In the genomic region with DNA sequence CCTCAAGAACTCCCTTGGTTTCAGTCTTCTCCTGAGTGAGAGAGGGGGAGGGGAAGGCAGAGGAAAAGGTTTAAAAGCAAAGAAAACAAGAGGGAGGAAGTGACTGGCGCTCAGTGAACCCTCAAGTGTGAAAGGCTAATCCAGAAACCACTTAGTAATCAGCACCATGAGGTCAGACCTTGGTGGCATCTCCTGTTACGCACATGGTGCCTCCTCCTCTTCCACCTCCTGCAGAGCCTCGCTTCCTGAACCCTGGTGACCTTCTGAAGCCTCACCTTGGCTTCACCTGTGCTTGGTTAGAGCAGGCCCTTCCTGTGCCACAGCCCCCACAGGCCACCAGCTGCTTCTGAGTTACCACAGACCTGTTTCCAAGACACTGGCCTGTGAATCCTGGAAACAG, we compare ENCODE assay signal across 10 mouse cellular contexts. TPM values are rescaled to one million over a fixed set of nuclear protein-coding genes. Genes with fewer than 3 reads are reported as not detected.
DNase-seq lines count a peak whose midpoint lies in the region; ATAC-seq and TF ChIP-seq lines count a peak whose summit lies in the region.
"Had no signal": no experiment of that assay in that cellular context is flagged by ENCODE, and none has a peak within 500 bp of the region (broad histone marks: within the 10 kb centered on the region; RNA-seq: fewer than 3 reads in every experiment).

No protein-coding gene starts in this region.

- H3K9ac ChIP-seq in kidney, embryonic 15.5 days, result no peak overlapping the region
- no peak overlapping the region for H3K9ac ChIP-seq in midbrain, embryonic 13.5 days (replicated peaks)

- peaks cover 14% of the 10 kb centered on the region for H3K4me1 ChIP-seq in embryonic facial prominence, embryonic 10.5 days
- H3K4me1 ChIP-seq in kidney, embryonic 15.5 days, result peaks cover 37% of the 10 kb centered on the region
- no peaks in the 10 kb centered on the region for H3K4me1 ChIP-seq in midbrain, embryonic 13.5 days (replicated peaks)

- WGBS in embryonic facial prominence, embryonic 10.5 days, result 39% methylated on average over 3 of the region's 3 CpGs
- WGBS in kidney, embryonic 15.5 days, result 29% methylated on average over 3 of the region's 3 CpGs
- 49% methylated on average over 3 of the region's 3 CpGs for WGBS in midbrain, embryonic 13.5 days

- no peaks in the 10 kb centered on the region for H3K9me3 ChIP-seq in embryonic facial prominence, embryonic 10.5 days
- H3K9me3 ChIP-seq in kidney, embryonic 15.5 days (replicated peaks), result no peaks in the 10 kb centered on the region
- no peaks in the 10 kb centered on the region for H3K9me3 ChIP-seq in midbrain, embryonic 13.5 days

- ATAC-seq in kidney, embryonic 15.5 days (replicated peaks; ENCODE audit: low FRiP score), result peak; percentile 84
- ATAC-seq in monocyte, adult 5-6 weeks (replicated peaks; ENCODE audit: insufficient number of reproducible peaks, low FRiP score, low TSS enrichment, poor library complexity, severe bottlenecking), result 0 out of 2 replicates have a peak, but pooled peaks have one; percentile 22
- ATAC-seq in midbrain, embryonic 13.5 days, result no peak
- ATAC-seq: intestine, embryonic 16.5 days had no signal

- no peaks in the 10 kb centered on the region for H3K27me3 ChIP-seq in embryonic facial prominence, embryonic 10.5 days (replicated peaks; ENCODE audit: low read depth, poor library complexity, severe bottlenecking)
- H3K27me3 ChIP-seq in kidney, embryonic 15.5 days, result no peaks in the 10 kb centered on the region
- no peaks in the 10 kb centered on the region for H3K27me3 ChIP-seq in midbrain, embryonic 13.5 days

- peak overlapping the region; percentile 55 for H3K27ac ChIP-seq in layer of hippocampus, adult 2 months
- peak overlapping the region; percentile 62; the same call in 1 of the 2 replicates for H3K27ac ChIP-seq in embryonic facial prominence, embryonic 10.5 days (replicated peaks)
- H3K27ac ChIP-seq in kidney, embryonic 15.5 days, result peak overlapping the region; percentile 79
- no peak overlapping the region for H3K27ac ChIP-seq in midbrain, embryonic 13.5 days

- no peaks in the 10 kb centered on the region for H3K36me3 ChIP-seq in embryonic facial prominence, embryonic 10.5 days (replicated peaks)
- H3K36me3 ChIP-seq in kidney, embryonic 15.5 days, result no peaks in the 10 kb centered on the region
- H3K36me3 ChIP-seq in midbrain, embryonic 13.5 days, result no peaks in the 10 kb centered on the region

- no peak overlapping the region for H3K4me3 ChIP-seq in layer of hippocampus, adult 2 months
- no peak overlapping the region for H3K4me3 ChIP-seq in embryonic facial prominence, embryonic 10.5 days
- no peak overlapping the region for H3K4me3 ChIP-seq in kidney, embryonic 15.5 days (replicated peaks)
- no peak overlapping the region for H3K4me3 ChIP-seq in midbrain, embryonic 13.5 days (replicated peaks)

- DNase-seq in layer of hippocampus, adult 2 months (ENCODE audit: low spot score in 2 of 2), result no peak
- no peak for DNase-seq in layer of hippocampus, postnatal 25 days (ENCODE audit: extremely low spot score in 1 of 2, low spot score in 1 of 2)
- DNase-seq in embryonic facial prominence, embryonic 10.5 days (ENCODE audit: low spot score), result peak; percentile 24
- DNase-seq in adrenal gland, postnatal 14 days, result no peak
- DNase-seq: liver; midbrain, embryonic 14.5 days had no signal

- TF ChIP-seq CTCF in layer of hippocampus, adult 2 months (conservative IDR thresholded peaks at IDR 0.05), result no peak

- H3K4me2 ChIP-seq in kidney, embryonic 15.5 days, result no peak overlapping the region
- no peak overlapping the region for H3K4me2 ChIP-seq in midbrain, embryonic 13.5 days (replicated peaks)

RNA-seq across cellular contexts. Expression of a gene that starts 2.2 kb away (rescaled TPM):
- total RNA-seq in layer of hippocampus, adult 2 months (2021), result under 1 TPM; 0.20 to 0.33 TPM
- under 1 TPM; 0.35 to 0.49 TPM for total RNA-seq in layer of hippocampus, postnatal 25 days (2021)
- polyA plus RNA-seq in embryonic facial prominence, embryonic 10.5 days (2016; fragmentation: Nextera tagmentation; extraction: Ambion mirVana), result 0.19 and 0.26 TPM in 2 replicates
- 5.8 and 5.9 TPM in 2 replicates for polyA plus RNA-seq in kidney, embryonic 15.5 days (2015; fragmentation: Nextera tagmentation; extraction: Ambion mirVana)
- not detected in 3 replicates for total RNA-seq in monocyte, adult 5-6 weeks (2017)
- total RNA-seq in adrenal gland, postnatal 14 days (2021), result 0.30 and 0.33 TPM in 2 replicates
- polyA plus RNA-seq in midbrain, embryonic 13.5 days (2015; fragmentation: Nextera tagmentation; extraction: Ambion mirVana), result 0.76 and 1.1 TPM in 2 replicates
